Mouse (Mus musculus): Measurements from ENCODE around the gene Nrip1.
"Not testable (repeated sequence)": the region's sequence is repeated elsewhere in the genome, so short reads cannot be mapped to it uniquely, and the experiment has no call there.

The Nrip1 gene

GRCm38 (mm10) chr16:76373671-76374091, at the start of gene Nrip1:
Nrip1 (minus strand) TSS chr16:76373827.
- DNase-seq: peak; percentile 54 to 55

DNA sequence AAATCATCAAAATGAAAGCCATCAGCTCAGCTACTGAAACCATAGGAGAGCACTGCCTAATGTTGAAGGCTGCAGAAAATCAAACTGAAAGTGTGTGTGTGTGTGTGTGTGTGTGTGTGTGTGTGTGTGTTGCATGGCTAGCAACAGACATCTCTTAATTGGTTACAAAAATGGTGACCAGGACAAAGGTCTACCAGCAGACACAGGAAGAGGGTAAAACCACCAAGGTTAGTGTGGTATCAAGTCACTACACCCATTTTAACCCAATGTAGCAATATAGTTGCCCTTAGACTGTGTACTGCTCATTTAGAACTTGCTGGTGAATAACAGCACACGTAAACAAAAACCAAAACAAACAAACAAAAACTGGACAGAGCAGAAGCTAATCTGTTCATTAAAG, 48.9 kb upstream of the Nrip1 start:
- no peak for DNase-seq

DNA sequence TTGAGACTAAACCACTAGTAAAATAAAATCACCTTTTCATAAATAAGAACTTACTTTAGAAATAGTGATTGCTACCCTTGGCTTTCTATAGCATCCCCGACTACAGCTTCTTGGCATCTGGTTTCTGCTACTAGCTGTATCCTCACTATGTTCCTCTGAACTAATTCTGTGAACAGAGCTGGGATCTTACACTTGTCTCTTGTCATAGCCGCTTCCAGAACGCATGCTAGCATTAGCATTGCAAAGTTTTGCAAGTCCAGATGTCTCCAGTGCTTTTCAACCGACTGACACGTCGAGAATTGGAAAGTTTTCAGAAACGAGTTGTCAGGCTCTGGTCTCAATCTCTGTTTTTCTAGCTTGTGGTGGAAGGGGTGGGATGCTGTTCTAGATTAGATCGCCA, 46.2 kb upstream of the Nrip1 start:
- DNase-seq: no peak

- DNase-seq: no peak
Observed at GRCm38 (mm10) chr16:76416477-76416876, 42.9 kb upstream of the Nrip1 start.

GRCm38 (mm10) chr16:76416060-76416438, 42.4 kb upstream of the Nrip1 start:
- DNase-seq: no peak

GRCm38 (mm10) chr16:76415407-76416059, 41.9 kb upstream of the Nrip1 start:
- DNase-seq: no peak

- no peak for DNase-seq
Observed at GRCm38 (mm10) chr16:76414528-76414927, 40.9 kb upstream of the Nrip1 start.

DNA sequence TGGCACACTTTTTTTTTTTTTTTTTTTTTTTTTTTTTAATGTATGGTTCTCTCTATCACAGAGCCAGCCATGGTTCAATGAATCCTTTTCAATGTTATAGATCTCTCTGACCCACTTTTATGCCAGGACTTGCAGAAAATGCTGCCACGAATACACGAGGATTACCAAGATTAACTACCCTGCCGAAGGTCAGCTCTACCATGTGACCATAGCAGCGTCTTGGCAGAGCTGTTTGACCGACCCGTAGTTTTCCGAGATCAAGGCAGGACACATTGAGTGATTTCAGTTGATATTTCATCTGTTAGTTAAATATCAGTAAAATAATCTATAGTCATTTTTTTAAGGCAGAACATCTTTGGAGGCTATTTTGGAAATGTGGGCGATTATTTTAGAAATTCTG, 40.0 kb upstream of the Nrip1 start:
- DNase-seq: no peak

- no peak for DNase-seq
Observed at GRCm38 (mm10) chr16:76409355-76409722, 35.7 kb upstream of the Nrip1 start.

GRCm38 (mm10) chr16:76408696-76409354, 35.2 kb upstream of the Nrip1 start:
- no peak for DNase-seq

- DNase-seq: no peak
Observed at GRCm38 (mm10) chr16:76408241-76408640, 34.6 kb upstream of the Nrip1 start.

DNA sequence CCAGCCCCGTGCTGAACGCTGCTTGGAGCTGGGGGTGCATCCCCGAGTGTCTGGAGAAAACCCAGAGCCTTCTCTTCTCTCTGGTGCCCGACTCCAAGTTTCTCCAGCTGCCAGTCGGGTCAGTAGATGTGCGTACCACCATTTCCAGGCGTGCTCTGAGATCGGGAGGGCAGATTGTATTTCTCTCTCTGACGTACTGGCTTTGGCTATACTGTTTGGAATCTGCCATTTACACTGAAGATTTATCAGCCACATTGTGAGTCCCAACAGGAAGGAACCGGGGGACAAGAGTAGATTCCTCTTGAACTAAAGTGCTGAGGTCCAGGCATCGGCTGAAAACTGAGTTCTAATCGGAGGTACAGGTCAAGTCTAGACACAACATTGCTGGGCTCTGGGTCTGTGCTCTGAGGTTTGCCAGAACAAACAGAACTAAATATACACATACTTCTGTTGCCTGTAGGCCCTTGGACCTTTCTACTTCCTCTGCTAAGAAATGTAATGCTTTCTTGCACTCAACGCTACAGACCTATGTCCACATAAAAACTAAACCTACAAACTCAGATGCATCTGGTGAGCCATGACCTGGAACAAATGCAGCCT, 33.8 kb upstream of the Nrip1 start:
- no peak for DNase-seq

DNA sequence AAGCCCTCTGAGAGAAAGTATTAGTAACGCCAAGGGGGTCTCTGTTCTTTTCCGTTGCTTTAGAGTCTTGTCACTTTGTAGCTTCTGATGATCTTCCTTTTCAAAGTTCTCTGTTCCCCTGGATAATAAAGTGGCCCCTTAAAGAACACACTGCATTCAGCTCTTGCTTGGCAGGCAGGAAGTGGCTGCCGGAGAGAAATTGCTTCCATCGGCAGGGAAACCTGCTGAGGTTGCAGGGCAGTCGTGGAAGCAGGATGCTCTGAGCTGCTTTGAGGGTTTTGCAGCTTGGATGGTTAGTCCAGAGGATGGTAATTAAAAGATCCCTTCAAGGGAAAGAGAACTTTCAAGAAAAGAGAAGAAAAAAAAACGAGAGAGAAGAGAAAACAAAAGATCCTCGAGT, 33.3 kb upstream of the Nrip1 start:
- peak in 1 of 2 experiments; percentile 7 for DNase-seq

- no peak for DNase-seq
Observed at GRCm38 (mm10) chr16:76406319-76406718, 32.7 kb upstream of the Nrip1 start.

DNA sequence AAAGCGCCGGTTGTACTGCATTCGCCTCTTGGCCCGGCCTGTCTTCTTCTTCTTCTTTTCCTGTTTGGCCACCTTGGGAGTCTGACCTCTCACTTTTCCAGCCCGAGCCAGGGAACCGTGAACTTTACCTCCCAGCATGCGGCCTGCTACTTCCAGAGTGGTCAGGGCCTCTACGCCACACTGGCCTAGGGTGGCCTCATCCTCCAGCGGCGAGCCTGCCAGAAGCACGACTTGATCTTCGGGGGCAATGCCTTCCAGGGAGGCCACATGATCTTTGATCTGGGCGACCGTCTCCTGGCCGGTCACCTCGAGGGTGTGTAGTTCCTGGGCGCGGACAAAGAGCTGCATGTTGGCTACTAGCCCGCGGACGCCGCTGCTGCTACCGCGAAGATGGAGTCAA, 29.7 kb upstream of the Nrip1 start:
- DNase-seq: not testable (repeated sequence)

GRCm38 (mm10) chr16:76396512-76396911, 22.9 kb upstream of the Nrip1 start:
- DNase-seq: no peak

DNA sequence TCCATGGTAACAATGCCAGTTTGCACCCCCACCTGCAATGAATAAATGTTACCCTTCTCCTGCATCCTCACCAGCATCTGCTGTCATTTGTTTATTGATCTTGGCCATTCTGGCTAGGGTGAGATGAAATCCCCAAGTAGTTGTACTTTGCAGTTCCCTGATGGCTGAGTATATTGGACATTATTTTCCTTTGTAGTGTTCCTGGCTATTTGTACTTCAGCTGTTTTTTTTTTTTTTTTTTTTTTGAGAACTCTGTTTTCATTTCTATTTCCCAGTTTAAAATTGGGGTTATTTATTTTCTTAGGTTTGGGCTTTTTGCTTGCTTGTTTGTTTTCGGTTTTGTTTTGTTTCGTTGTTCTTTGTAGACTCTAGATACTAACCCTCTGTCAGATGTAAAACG, 19.6 kb upstream of the Nrip1 start:
- DNase-seq: no peak

GRCm38 (mm10) chr16:76386496-76386895, 12.9 kb upstream of the Nrip1 start:
- no peak for DNase-seq

DNA sequence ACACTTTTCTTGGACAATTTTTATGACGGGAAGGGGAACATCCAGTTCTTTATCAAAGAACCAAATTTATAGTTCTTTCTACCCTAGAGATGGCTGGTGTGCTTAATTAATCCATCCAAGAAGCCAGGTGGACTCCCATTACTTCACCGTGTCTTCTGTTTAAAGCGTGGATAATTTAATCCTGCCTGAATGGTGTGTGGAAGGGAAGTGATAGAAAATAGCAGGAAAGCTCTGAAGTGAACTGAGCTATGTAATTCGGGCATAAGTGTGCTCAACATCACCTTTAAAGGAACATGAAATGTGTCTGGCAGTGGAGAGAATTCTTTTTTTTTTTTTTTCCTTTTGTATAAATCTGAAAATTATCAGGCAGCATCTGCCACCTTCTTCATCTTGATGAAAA, 12.4 kb upstream of the Nrip1 start:
- no peak for DNase-seq

GRCm38 (mm10) chr16:76377211-76377610, 3.6 kb upstream of the Nrip1 start:
- no peak for DNase-seq

GRCm38 (mm10) chr16:76376661-76377060, 3.0 kb upstream of the Nrip1 start:
- no peak for DNase-seq

- DNase-seq: peak; percentile 84 to 90
Observed at GRCm38 (mm10) chr16:76372941-76373561, 576 bp downstream of the Nrip1 start.

GRCm38 (mm10) chr16:76372045-76372940, 1.3 kb downstream of the Nrip1 start:
- DNase-seq: peak; percentile 76 to 81

Data from thymus, postnatal 36 days (tissue).